Mouse (Mus musculus) erythroblast, embryonic 14.5 days (primary cell): ENCODE measurements around the gene Fli1.

Source experiments
- GATA1 ChIP-seq: IDR thresholded peaks from 2 replicates; pipeline ENCODE4 v1.6.1; 2012; ENCODE audit warnings: low read length, inconsistent platforms, mixed read lengths
- TAL1 ChIP-seq: IDR thresholded peaks from 3 replicates; pipeline ENCODE4 v1.6.1; 2012; ENCODE audit warnings: low read length, inconsistent platforms, mixed read lengths

- no peak for TF ChIP-seq GATA1
- no peak for TF ChIP-seq TAL1
These were observed 96.9 kb downstream of the Fli1 start for GRCm38 (mm10) chr9:32445789-32446188.
